Mouse (Mus musculus): ENCODE results near the gene Prr15. TPM values are rescaled to one million over a fixed set of nuclear protein-coding genes. Genes with fewer than 3 reads are reported as not detected.
A peak's percentile ranks its signal among the peaks of the same experiment; 100 is the strongest.

Gene Prr15
- polyA plus RNA-seq (2015; fragmentation: Nextera tagmentation; extraction: Ambion mirVana), result 0.61 and 0.62 TPM in 2 replicates

DNA sequence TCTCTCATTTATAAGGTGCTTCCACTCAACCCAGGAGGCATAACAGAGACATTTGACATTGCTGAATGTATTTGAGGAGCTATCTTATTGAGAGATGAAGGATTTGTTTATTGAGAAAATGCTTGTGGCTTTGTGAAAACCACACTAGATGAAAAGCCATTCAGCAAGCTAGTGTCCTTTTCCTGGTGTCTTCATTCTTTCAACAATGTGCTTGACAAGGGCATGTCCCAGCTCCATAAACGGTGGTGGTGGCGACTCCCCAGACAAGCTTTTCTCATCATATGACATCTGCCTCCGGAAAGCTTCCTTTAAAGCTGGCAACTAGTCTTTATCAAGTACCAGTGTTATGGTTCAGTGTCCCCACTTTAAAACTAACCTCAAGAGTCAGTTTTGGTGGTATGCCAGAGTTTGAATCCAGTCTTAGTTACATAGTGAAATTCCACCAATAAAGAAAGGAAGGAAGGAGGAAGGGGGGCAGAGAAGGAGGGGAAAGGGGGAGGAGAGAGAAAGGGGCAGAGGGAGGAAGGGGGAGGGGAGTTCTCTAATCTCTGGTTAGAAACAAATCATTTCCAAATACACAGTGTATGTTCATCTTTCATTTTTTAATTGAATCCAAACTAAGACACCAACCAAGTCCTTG, at the start of gene Prr15:
TSS of gene Prr15 (plus strand) at position 590 of the 640 bp plus-strand sequence.
- H3K36me3 ChIP-seq, result no peaks in the 10 kb centered on the region
- H3K9ac ChIP-seq, result no peak within 1 kb of the TSS
- peaks cover 21% of the 10 kb centered on the region for H3K4me1 ChIP-seq
- ATAC-seq (ENCODE audit: insufficient number of reproducible peaks, low FRiP score, low TSS enrichment, low read depth), result no peak
- H3K4me3 ChIP-seq, result peak within 1 kb of the TSS; percentile 41
- peak within 1 kb of the TSS; percentile 91 for H3K4me2 ChIP-seq
- H3K9me3 ChIP-seq, result no peaks in the 10 kb centered on the region
- 43% methylated on average over 3 of the region's 3 CpGs for WGBS
- no peak within 1 kb of the TSS for H3K27ac ChIP-seq
- H3K27me3 ChIP-seq, result peaks cover 60% of the 10 kb centered on the region

DNA sequence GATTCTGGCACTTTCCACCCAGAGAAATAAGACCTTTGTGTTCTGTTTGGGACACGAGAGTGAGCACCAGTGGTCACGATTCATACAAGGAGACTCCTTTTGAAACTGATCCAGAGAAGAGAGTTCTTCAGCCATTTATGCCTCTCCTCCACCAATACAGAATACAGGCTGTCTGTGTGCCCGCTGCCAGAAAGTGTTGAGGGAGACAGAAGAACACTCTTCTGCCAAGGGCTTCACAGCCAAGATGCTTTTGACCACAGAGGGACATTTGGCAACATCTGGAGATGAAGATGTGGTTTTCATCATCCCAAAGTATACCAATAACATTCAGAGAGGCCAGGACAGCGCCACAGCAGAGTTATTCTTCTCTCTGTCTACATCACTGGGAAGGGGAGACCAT, 48.4 kb upstream of the Prr15 start:
- 74% methylated on average over 4 of the region's 4 CpGs for WGBS
- Histone ChIP-seq H3K4me3 (no peak overlapping the region), H3K27ac (no peak overlapping the region), H3K9ac (no peak overlapping the region), H3K36me3 (no peaks in the 10 kb centered on the region), H3K9me3 (no peaks in the 10 kb centered on the region), H3K27me3 (no peaks in the 10 kb centered on the region), H3K4me1 (peaks cover 34% of the 10 kb centered on the region), H3K4me2 (no peak overlapping the region)
- ATAC-seq (ENCODE audit: insufficient number of reproducible peaks, low FRiP score, low TSS enrichment, low read depth), result no peak

DNA sequence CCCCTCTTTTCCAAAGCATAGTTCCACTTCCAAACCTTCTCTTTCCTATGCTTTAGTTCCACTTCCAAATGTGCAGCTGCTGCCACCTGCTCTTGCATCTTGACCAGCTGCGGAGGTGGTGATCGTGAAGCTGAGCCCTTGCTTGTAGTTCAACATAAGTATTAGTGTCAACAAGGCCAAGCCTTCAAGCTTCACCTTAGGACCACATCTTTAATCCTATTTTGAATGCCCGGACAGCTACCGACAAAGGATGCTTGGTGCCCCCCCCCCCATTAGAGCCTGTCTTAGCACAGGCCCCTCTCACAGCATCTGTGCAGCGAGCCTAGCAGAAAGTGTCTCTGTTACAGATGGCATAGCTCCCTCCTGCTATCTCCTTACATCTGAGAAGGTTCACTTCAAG, 47.8 kb upstream of the Prr15 start:
- no peaks in the 10 kb centered on the region for H3K27me3 ChIP-seq
- H3K9ac ChIP-seq, result no peak overlapping the region
- no peaks in the 10 kb centered on the region for H3K36me3 ChIP-seq
- peaks cover 28% of the 10 kb centered on the region for H3K4me1 ChIP-seq
- H3K4me3 ChIP-seq, result no peak overlapping the region
- no peak for ATAC-seq (ENCODE audit: insufficient number of reproducible peaks, low FRiP score, low TSS enrichment, low read depth)
- no peak overlapping the region for H3K4me2 ChIP-seq
- no peaks in the 10 kb centered on the region for H3K9me3 ChIP-seq
- 74% methylated on average over 5 of the region's 5 CpGs for WGBS
- no peak overlapping the region for H3K27ac ChIP-seq

DNA sequence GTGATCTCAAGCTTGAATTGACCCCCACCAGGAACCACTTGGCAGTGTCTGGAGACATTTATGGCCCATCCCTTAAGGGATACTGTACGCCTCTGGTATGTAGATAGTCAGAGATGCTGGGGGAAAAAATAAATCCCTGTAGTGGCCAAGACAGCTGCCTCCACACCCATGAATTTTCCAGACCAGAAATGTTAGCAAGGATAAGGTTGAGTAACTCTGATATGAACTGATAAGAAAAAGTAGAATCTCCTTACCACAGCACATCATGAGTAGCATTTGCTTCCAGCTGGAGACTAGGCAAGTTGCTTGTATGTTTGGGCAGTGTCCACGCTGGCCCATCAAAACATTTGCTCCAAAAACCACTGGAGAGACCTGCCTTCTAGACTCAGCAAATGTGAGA, 47.0 kb upstream of the Prr15 start:
- Histone ChIP-seq H3K4me3 (no peak overlapping the region), H3K9me3 (no peaks in the 10 kb centered on the region), H3K27ac (no peak overlapping the region), H3K4me2 (no peak overlapping the region), H3K4me1 (peaks cover 21% of the 10 kb centered on the region), H3K9ac (no peak overlapping the region), H3K36me3 (no peaks in the 10 kb centered on the region), H3K27me3 (no peaks in the 10 kb centered on the region)
- WGBS, result 70% methylated on average over 2 of the region's 2 CpGs
- no peak for ATAC-seq (ENCODE audit: insufficient number of reproducible peaks, low FRiP score, low TSS enrichment, low read depth)

DNA sequence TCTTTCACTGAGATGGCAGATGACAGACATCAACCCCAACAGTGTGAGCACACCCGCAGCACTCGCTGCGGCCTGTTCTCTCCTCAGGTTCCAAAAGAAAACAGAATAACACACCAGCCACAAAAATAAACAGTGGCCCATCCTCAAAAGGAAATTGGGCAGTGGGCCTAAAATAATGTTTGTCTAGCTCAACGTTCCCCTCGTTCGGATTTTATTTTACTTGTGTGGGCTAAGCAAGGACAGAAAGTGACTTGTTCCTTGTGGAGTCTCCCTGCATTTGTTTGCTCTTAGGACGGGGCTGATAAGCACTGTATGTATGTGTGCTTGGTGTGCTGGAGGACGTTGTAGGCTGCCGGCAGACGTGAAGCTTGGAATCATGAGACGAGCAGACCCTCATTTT, 46.2 kb upstream of the Prr15 start:
- Histone ChIP-seq H3K27me3 (no peaks in the 10 kb centered on the region), H3K4me2 (no peak overlapping the region), H3K4me1 (peaks cover 21% of the 10 kb centered on the region), H3K4me3 (no peak overlapping the region), H3K36me3 (no peaks in the 10 kb centered on the region), H3K27ac (no peak overlapping the region), H3K9me3 (no peaks in the 10 kb centered on the region), H3K9ac (no peak overlapping the region)
- WGBS, result 58% methylated on average over 11 of the region's 11 CpGs
- ATAC-seq (ENCODE audit: insufficient number of reproducible peaks, low FRiP score, low TSS enrichment, low read depth), result no peak

DNA sequence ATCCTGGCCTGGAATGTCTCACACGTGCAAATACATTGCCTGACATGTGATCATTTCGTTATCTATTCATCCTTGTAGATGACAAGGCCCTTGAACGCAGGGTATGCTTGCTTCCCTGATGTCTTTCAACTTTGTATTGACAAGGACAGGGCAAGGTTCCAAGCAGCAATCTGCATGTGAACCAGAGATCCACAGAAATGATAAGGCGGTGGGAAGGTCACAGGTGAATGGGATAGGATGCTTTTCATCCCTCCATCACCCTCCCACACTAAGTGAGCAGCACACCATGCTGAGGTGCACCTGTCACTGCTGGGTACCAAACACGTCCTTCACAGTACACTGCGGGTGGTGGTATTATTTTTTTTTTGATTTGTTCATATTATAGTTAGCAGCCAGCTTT, 45.4 kb upstream of the Prr15 start:
- no peaks in the 10 kb centered on the region for H3K27me3 ChIP-seq
- no peak overlapping the region for H3K4me3 ChIP-seq
- H3K9ac ChIP-seq, result no peak overlapping the region
- peaks cover 18% of the 10 kb centered on the region for H3K4me1 ChIP-seq
- no peaks in the 10 kb centered on the region for H3K36me3 ChIP-seq
- no peak overlapping the region for H3K27ac ChIP-seq
- WGBS, result 87% methylated on average over 6 of the region's 6 CpGs
- H3K9me3 ChIP-seq, result no peaks in the 10 kb centered on the region
- H3K4me2 ChIP-seq, result no peak overlapping the region
- ATAC-seq (ENCODE audit: insufficient number of reproducible peaks, low FRiP score, low TSS enrichment, low read depth), result no peak

DNA sequence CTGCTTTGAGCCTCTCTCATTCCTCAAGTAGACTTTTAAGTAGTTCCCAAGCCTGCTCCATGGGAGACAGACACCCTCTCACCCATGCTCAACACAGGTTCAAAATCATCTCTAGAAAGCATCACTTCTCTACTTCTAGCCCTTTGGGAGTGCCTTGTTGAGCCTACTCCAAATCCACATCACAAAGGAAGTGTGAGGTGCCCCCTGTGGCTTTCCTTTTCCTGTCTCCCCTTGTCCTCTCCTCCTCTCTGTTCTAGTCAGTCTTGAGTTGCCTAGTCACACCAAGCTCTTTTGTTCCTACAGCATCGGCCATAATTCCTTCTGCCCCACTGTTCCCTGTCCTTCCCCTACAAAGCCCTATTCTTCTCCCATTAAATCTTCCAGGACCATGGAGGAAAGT, 42.3 kb upstream of the Prr15 start:
- Histone ChIP-seq H3K27ac (no peak overlapping the region), H3K36me3 (no peaks in the 10 kb centered on the region), H3K9ac (no peak overlapping the region), H3K4me1 (peaks cover 6% of the 10 kb centered on the region), H3K4me2 (no peak overlapping the region), H3K4me3 (no peak overlapping the region), H3K9me3 (no peaks in the 10 kb centered on the region), H3K27me3 (no peaks in the 10 kb centered on the region)
- WGBS, result 59% methylated on average over 1 of the region's 1 CpGs
- no peak for ATAC-seq (ENCODE audit: insufficient number of reproducible peaks, low FRiP score, low TSS enrichment, low read depth)

DNA sequence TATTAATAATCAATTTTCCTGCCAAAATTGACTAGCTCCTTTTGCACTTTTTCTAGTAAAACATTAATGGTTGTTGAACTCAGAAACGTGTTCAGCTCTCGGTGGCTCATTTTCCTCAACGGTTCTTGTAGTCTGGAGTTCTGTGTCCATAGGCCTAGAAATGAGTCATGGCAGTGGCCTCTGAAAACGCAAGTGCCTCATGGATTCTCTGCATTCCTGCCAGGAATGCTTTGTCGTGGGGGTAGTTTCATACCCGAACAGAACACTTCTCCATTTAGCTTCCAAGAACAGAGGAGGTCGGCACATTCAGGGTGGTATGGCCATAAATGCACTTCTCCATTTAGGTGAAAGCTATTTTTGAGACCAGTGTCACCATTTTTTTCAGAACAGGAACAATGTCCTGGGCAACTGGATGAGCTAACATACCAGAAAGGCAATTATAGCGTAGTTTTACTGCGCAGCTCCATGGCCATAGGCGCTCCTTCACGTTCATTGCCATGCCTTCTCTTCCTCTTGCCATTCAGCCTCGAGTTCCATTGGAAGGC, 41.4 kb upstream of the Prr15 start:
- WGBS, result 77% methylated on average over 12 of the region's 12 CpGs
- no peak for ATAC-seq (ENCODE audit: insufficient number of reproducible peaks, low FRiP score, low TSS enrichment, low read depth)
- H3K27me3 ChIP-seq, result no peaks in the 10 kb centered on the region
- H3K36me3 ChIP-seq, result no peaks in the 10 kb centered on the region
- no peak overlapping the region for H3K4me3 ChIP-seq
- H3K9ac ChIP-seq, result no peak overlapping the region
- no peak overlapping the region for H3K27ac ChIP-seq
- no peaks in the 10 kb centered on the region for H3K9me3 ChIP-seq
- H3K4me2 ChIP-seq, result no peak overlapping the region
- H3K4me1 ChIP-seq, result no peaks in the 10 kb centered on the region; the same call in 1 of the 2 replicates

DNA sequence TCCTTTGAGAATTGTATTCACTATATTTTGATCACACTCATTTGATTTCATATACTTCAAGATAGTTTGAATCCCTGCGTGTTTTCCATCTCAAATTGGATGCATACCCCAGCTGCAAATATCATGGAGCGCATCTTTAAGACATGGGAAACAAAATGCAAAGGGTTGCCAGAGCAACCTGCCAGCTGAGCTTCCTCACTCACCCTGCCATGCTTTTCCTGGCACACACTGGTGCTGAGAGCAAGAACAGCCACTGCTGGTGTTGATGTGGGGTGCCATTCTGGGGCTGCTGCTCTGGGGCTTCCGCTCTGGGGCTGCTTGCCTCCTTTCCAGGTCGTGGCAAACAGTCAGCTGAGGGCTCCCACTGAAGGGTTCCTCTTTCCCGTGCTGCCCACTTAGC, 38.8 kb upstream of the Prr15 start:
- H3K27me3 ChIP-seq, result no peaks in the 10 kb centered on the region
- H3K4me2 ChIP-seq, result no peak overlapping the region
- no peak overlapping the region for H3K9ac ChIP-seq
- no peak overlapping the region for H3K27ac ChIP-seq
- no peaks in the 10 kb centered on the region for H3K9me3 ChIP-seq
- H3K4me3 ChIP-seq, result no peak overlapping the region
- no peaks in the 10 kb centered on the region for H3K4me1 ChIP-seq
- no peak for ATAC-seq (ENCODE audit: insufficient number of reproducible peaks, low FRiP score, low TSS enrichment, low read depth)
- H3K36me3 ChIP-seq, result no peaks in the 10 kb centered on the region
- WGBS, result 82% methylated on average over 5 of the region's 5 CpGs

DNA sequence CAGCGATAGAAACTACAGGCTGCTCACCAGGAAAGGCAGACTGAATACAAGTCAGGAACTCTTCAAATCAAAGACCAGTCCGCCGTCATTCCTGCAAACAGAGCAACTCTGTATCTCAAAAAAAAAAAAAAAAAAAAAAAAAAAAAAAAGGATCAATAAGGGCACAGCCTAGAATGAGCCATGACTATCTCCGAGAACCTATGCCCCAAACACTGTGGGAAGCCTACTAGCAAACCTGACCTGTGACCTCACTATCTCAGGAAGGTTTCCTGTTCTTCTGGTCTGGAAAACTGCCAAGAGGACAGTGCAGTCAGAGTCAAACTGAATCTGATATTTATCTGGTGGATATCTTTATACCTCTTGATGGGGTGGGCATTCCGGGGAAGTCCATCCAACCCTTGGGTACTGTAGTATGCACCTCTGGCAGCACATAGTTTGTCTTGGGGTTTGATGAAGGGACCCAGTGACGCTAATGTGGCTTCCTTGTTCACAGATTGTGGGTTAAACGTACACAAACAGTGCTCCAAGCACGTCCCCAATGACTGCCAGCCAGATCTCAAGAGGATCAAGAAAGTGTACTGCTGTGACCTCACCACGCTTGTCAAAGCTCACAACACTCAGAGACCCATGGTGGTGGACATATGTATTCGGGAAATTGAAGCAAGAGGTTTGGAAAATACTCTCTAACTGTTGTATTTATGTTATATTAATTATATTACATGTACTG, 35.7 kb upstream of the Prr15 start:
- Histone ChIP-seq H3K27ac (no peak overlapping the region), H3K4me1 (no peaks in the 10 kb centered on the region), H3K4me2 (no peak overlapping the region), H3K36me3 (no peaks in the 10 kb centered on the region), H3K9me3 (no peaks in the 10 kb centered on the region), H3K27me3 (no peaks in the 10 kb centered on the region), H3K4me3 (no peak overlapping the region), H3K9ac (no peak overlapping the region)
- no peak for ATAC-seq (ENCODE audit: insufficient number of reproducible peaks, low FRiP score, low TSS enrichment, low read depth)
- 76% methylated on average over 10 of the region's 10 CpGs for WGBS

DNA sequence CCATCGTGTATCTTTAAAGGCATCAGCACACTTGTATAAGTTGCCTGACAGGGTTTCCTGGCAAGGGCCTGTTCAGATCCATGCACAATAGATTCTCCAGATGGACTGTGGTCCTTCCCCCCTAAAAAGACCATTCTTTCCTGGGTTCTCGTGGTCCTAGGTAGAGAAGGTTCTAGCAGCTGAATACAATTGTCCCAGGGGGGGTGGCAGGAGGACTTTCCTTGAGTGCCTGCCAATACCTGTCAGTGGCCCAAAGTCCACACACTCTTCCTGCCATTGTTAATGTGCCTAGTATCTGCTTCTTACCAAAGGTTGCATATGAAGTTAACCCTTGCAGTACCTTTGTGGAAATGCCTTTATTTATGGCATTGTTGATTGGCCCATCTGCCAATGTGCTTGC, 28.4 kb upstream of the Prr15 start:
- no peaks in the 10 kb centered on the region for H3K9me3 ChIP-seq
- no peak overlapping the region for H3K9ac ChIP-seq
- ATAC-seq (ENCODE audit: insufficient number of reproducible peaks, low FRiP score, low TSS enrichment, low read depth), result no peak
- no peaks in the 10 kb centered on the region for H3K4me1 ChIP-seq
- no peak overlapping the region for H3K4me2 ChIP-seq
- H3K27ac ChIP-seq, result no peak overlapping the region
- no peak overlapping the region for H3K4me3 ChIP-seq
- no peaks in the 10 kb centered on the region for H3K27me3 ChIP-seq
- 84% methylated on average over 2 of the region's 2 CpGs for WGBS
- no peaks in the 10 kb centered on the region for H3K36me3 ChIP-seq

DNA sequence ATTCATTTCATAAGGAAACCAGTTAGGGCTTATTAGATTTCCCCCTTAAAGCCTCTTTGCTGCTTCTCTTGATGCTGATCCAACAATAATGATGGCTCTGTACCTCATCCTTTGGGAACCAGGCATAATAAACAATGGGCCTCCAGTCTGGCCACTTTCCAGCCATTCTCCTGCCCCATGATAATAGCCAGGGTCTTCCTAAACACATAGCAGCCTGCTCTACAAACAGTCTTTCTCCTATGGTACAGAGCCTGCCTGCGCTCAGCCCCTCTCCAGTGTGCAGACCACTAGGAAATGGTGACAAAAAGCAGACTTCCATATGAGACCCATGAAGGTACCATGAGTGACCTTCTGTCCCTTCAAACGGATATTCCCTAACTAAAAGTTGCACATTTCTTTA, 26.2 kb upstream of the Prr15 start:
- no peak overlapping the region for H3K4me2 ChIP-seq
- no peak overlapping the region for H3K27ac ChIP-seq
- no peak overlapping the region for H3K9ac ChIP-seq
- H3K4me1 ChIP-seq, result no peaks in the 10 kb centered on the region
- ATAC-seq (ENCODE audit: insufficient number of reproducible peaks, low FRiP score, low TSS enrichment, low read depth), result no peak
- H3K9me3 ChIP-seq, result no peaks in the 10 kb centered on the region
- no peaks in the 10 kb centered on the region for H3K27me3 ChIP-seq
- WGBS, result 66% methylated on average over 2 of the region's 2 CpGs
- H3K36me3 ChIP-seq, result no peaks in the 10 kb centered on the region
- no peak overlapping the region for H3K4me3 ChIP-seq

Data from limb, embryonic 15.5 days (tissue).